Mouse (Mus musculus) stomach, embryonic 16.5 days (tissue): ENCODE data around the gene Slc1a4. TPM values are rescaled to one million over a fixed set of nuclear protein-coding genes. Genes with fewer than 3 reads are reported as not detected.

ENCODE experiments used
- ATAC-seq: fragments of 200-750 bp; cut with Nextera tagmentation; 2 replicates; pipeline ENCODE4 v1.8.0; 2017; ENCODE audit warnings: moderate number of reproducible peaks, moderate TSS enrichment; ENCODE audit not compliant: insufficient read depth, low FRiP score
- H3K27ac ChIP-seq: fragments of 300-500 bp; sonication (generic); 2 replicates; pipeline ENCODE4 v1.5.1; 2014; ENCODE audit warnings: low read length
- H3K27me3 ChIP-seq: fragments of 300-500 bp; sonication (generic); 2 replicates; pipeline ENCODE4 v1.6.1; 2014; ENCODE audit warnings: low read length, control low read depth, mixed read lengths; ENCODE audit not compliant: control insufficient read depth, insufficient read depth
- H3K36me3 ChIP-seq: fragments of 300-500 bp; sonication (generic); 2 replicates; pipeline ENCODE4 v1.6.1; 2014; ENCODE audit warnings: low read length; ENCODE audit not compliant: control insufficient read depth, insufficient read depth
- H3K4me1 ChIP-seq: fragments of 300-500 bp; sonication (generic); 2 replicates; pipeline ENCODE4 v1.6.1; 2014; ENCODE audit warnings: low read length, control low read depth, mixed read lengths; ENCODE audit not compliant: control insufficient read depth, insufficient read depth
- H3K4me2 ChIP-seq: fragments of 300-500 bp; sonication (generic); 2 replicates; pipeline ENCODE4 v1.6.1; 2014; ENCODE audit warnings: low read depth, low read length, mixed read lengths
- H3K4me3 ChIP-seq: fragments of 300-500 bp; sonication (generic); replicated peaks from 2 replicates; pipeline ENCODE4 v1.5.1; 2014; ENCODE audit warnings: mild to moderate bottlenecking, low read length
- H3K9ac ChIP-seq: fragments of 300-500 bp; sonication (generic); 2 replicates; pipeline ENCODE4 v1.6.1; 2014; ENCODE audit warnings: low read length
- H3K9me3 ChIP-seq: fragments of 300-500 bp; sonication (generic); replicated peaks from 2 replicates; pipeline ENCODE4 v1.6.1; 2016; ENCODE audit warnings: low read length, control low read depth; ENCODE audit not compliant: control insufficient read depth
- WGBS: fragments of 180-500 bp; shearing (Covaris S2); extraction: QIAGEN DNeasy Blood & Tissue Kit; methylation state at CpG from one replicate; pipeline ENCODE4 v1.1.7; 2014; 5-methylcytosine and 5-hydroxymethylcytosine counted together
- polyA plus RNA-seq: library from polyadenylated mRNA; unstranded; fragments of >200 nt; fragmentation: Nextera tagmentation; extraction: Ambion mirVana; gene quantifications from 2 replicates; pipeline ENCODE4 v1.2.1, GENCODE M21; 2015

Gene Slc1a4
- polyA plus RNA-seq, 1 experiment from 2014 or later, result 18.9 TPM

GRCm38 (mm10) chr11:20329711-20330110 lies 2.8 kb downstream of the Slc1a4 start:
- no peak overlapping the region for H3K4me2 ChIP-seq
- ATAC-seq, result no peak
- WGBS, result 81% methylated on average over 5 of the region's 5 CpGs

GRCm38 (mm10) chr11:20328771-20329170 lies 3.7 kb downstream of the Slc1a4 start:
- Histone ChIP-seq H3K36me3 (no peaks in the 10 kb centered on the region), H3K4me3 (no peak overlapping the region), H3K9me3 (no peaks in the 10 kb centered on the region), H3K4me2 (no peak overlapping the region), H3K9ac (no peak overlapping the region), H3K27me3 (no peaks in the 10 kb centered on the region), H3K27ac (no peak overlapping the region), H3K4me1 (peaks cover 25% of the 10 kb centered on the region)
- whole genome bisulfite sequencing, result 70% methylated on average over 6 of the region's 6 CpGs
- ATAC-seq, result no peak

More at GRCm38 (mm10) chr11:20329711-20330110, 2.8 kb downstream of the Slc1a4 start:
- H3K27me3 ChIP-seq, result no peaks in the 10 kb centered on the region
- no peaks in the 10 kb centered on the region for H3K9me3 ChIP-seq
- peaks cover 25% of the 10 kb centered on the region for H3K4me1 ChIP-seq
- H3K4me3 ChIP-seq, result no peak overlapping the region
- H3K27ac ChIP-seq, result no peak overlapping the region
- H3K9ac ChIP-seq, result no peak overlapping the region
- H3K36me3 ChIP-seq, result no peaks in the 10 kb centered on the region

GRCm38 (mm10) chr11:20326328-20326995 lies 6.1 kb downstream of the Slc1a4 start:
- Histone ChIP-seq H3K9me3 (no peaks in the 10 kb centered on the region), H3K4me2 (no peak overlapping the region), H3K9ac (no peak overlapping the region), H3K36me3 (no peaks in the 10 kb centered on the region), H3K27ac (peak overlapping the region; percentile 15; the same call in 1 of the 2 replicates), H3K4me3 (no peak overlapping the region), H3K27me3 (no peaks in the 10 kb centered on the region), H3K4me1 (peaks cover 24% of the 10 kb centered on the region)
- 68% methylated on average over 11 of the region's 11 CpGs for WGBS
- no peak for ATAC-seq

GRCm38 (mm10) chr11:20325073-20325694 lies 7.3 kb downstream of the Slc1a4 start:
- no peak overlapping the region for H3K4me2 ChIP-seq
- H3K9me3 ChIP-seq, result no peaks in the 10 kb centered on the region
- 76% methylated on average over 8 of the region's 9 CpGs for WGBS
- no peak overlapping the region for H3K4me3 ChIP-seq
- ATAC-seq, result no peak
- no peaks in the 10 kb centered on the region for H3K27me3 ChIP-seq
- H3K27ac ChIP-seq, result no peak overlapping the region
- no peak overlapping the region for H3K9ac ChIP-seq
- peaks cover 15% of the 10 kb centered on the region for H3K4me1 ChIP-seq
- H3K36me3 ChIP-seq, result no peaks in the 10 kb centered on the region

GRCm38 (mm10) chr11:20324006-20324405 lies 8.5 kb downstream of the Slc1a4 start:
- WGBS, result 89% methylated on average over 3 of the region's 3 CpGs
- H3K27me3 ChIP-seq, result no peaks in the 10 kb centered on the region
- H3K9ac ChIP-seq, result no peak overlapping the region
- no peak overlapping the region for H3K27ac ChIP-seq
- no peak overlapping the region for H3K4me2 ChIP-seq
- no peaks in the 10 kb centered on the region for H3K9me3 ChIP-seq
- no peak overlapping the region for H3K4me3 ChIP-seq
- H3K36me3 ChIP-seq, result no peaks in the 10 kb centered on the region
- ATAC-seq, result no peak
- H3K4me1 ChIP-seq, result peaks cover 10% of the 10 kb centered on the region; the same call in 1 of the 2 replicates

GRCm38 (mm10) chr11:20322366-20322765 lies 10.1 kb downstream of the Slc1a4 start:
- ATAC-seq, result no peak
- Histone ChIP-seq H3K27ac (no peak overlapping the region), H3K36me3 (no peaks in the 10 kb centered on the region), H3K4me3 (no peak overlapping the region), H3K9me3 (no peaks in the 10 kb centered on the region), H3K27me3 (no peaks in the 10 kb centered on the region), H3K4me2 (no peak overlapping the region), H3K9ac (no peak overlapping the region), H3K4me1 (peaks cover 10% of the 10 kb centered on the region; the same call in 1 of the 2 replicates)
- WGBS, result 83% methylated on average over 3 of the region's 3 CpGs

GRCm38 (mm10) chr11:20320661-20321060 lies 11.9 kb downstream of the Slc1a4 start:
- H3K4me3 ChIP-seq, result no peak overlapping the region
- H3K4me1 ChIP-seq, result no peaks in the 10 kb centered on the region
- no peak overlapping the region for H3K4me2 ChIP-seq
- no peaks in the 10 kb centered on the region for H3K36me3 ChIP-seq
- H3K9me3 ChIP-seq, result no peaks in the 10 kb centered on the region
- no peak overlapping the region for H3K27ac ChIP-seq
- 74% methylated on average over 3 of the region's 3 CpGs for WGBS
- no peak for ATAC-seq
- no peak overlapping the region for H3K9ac ChIP-seq
- H3K27me3 ChIP-seq, result no peaks in the 10 kb centered on the region

GRCm38 (mm10) chr11:20318659-20319454 lies 13.7 kb downstream of the Slc1a4 start:
- 70% methylated on average over 16 of the region's 16 CpGs for WGBS
- Histone ChIP-seq H3K9me3 (no peaks in the 10 kb centered on the region), H3K36me3 (no peaks in the 10 kb centered on the region), H3K4me2 (no peak overlapping the region), H3K27ac (no peak overlapping the region), H3K4me1 (no peaks in the 10 kb centered on the region), H3K9ac (no peak overlapping the region), H3K4me3 (no peak overlapping the region), H3K27me3 (no peaks in the 10 kb centered on the region)
- ATAC-seq, result no peak

- H3K36me3 ChIP-seq, result no peaks in the 10 kb centered on the region
- H3K4me2 ChIP-seq, result no peak overlapping the region
- no peak overlapping the region for H3K9ac ChIP-seq
- 95% methylated on average over 8 of the region's 8 CpGs for WGBS
- H3K4me1 ChIP-seq, result peaks cover 5% of the 10 kb centered on the region; the same call in 1 of the 2 replicates
- H3K27ac ChIP-seq, result no peak overlapping the region
- H3K27me3 ChIP-seq, result no peaks in the 10 kb centered on the region
- no peaks in the 10 kb centered on the region for H3K9me3 ChIP-seq
- H3K4me3 ChIP-seq, result no peak overlapping the region
- no peak for ATAC-seq
Measured at GRCm38 (mm10) chr11:20313576-20313975, 18.9 kb downstream of the Slc1a4 start.
